Mouse (Mus musculus): Measurements from ENCODE around the gene Gnrhr.

Gene Gnrhr

DNA sequence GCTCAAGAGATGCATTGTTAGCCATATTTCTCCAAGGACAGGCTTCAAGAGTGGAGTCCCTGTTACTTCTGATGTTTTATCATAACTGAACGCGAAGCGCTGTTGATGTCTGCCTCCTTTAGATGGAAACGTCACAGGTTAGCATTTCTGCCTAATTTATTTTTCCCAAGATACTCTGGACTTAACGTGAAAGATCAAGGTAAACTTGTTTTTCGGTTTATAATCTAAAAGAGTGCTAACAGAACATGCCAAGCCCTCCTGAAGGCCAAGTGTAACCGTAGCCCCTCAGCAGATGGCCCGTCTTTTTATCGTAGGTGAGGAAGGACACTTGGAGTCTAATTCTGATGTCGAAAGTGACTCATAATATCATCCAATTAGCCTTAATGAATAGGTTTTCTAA is at the start of gene Gnrhr:
Gnrhr (minus strand) TSS at position 101 of the 400 bp plus-strand sequence.
- no peak for DNase-seq

DNA sequence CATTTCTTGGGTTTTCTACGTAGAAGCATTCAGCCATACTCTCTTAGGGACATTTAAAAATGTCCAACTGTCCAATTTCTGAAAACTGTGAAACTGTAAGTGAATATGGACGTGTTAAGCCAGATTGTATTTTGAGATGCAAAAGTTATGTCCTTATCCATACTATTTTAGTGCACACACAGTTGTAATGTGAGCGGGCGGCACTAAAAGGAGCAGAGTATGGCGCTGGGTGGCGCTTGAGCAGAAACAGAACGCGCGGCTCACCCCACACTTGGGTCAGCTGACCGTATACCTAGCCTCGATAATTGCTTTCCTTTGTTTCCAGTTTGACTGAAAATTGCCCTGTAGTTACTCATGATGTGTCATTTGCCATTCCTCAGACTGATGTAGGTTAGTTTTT is 48.9 kb upstream of the Gnrhr start:
- DNase-seq: no peak

DNA sequence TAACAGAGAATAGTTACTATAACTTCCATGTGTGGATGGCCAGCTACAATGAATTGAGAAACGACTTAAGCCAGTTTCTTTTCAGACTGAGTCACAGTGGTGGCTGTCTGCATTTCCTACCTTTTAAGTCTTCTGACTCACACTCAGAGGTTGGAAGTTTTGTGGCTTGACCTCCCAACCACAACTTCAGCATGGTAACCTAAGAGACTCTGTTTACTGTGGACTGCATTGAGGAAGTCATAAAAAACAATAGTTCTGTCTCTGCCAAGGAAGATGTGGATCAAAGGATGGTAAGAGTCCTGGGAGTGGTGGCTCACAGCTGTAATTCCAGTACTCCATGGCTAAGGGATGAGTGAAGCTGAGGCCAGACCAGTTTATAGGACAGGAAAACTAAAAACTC is 47.2 kb upstream of the Gnrhr start:
- no peak for DNase-seq

DNA sequence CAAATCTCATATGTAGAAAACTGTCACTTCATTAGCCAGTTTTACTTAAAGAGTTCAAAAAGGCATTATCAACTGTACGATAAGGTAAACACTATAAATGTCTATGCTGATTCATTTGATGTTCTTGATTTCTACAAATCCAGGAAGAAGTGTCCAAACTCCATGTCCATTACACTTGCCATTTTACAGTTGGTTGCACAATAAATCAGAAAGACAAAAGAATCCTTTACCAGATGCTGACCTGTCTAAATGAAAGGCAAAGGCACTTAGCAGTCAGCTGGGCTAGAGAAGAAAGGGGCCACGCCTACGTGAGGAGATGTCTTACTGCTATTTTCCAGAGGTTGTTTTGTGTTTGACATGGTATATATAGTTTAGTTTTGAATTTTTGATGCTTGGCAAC is 46.6 kb upstream of the Gnrhr start:
- no peak for DNase-seq

DNA sequence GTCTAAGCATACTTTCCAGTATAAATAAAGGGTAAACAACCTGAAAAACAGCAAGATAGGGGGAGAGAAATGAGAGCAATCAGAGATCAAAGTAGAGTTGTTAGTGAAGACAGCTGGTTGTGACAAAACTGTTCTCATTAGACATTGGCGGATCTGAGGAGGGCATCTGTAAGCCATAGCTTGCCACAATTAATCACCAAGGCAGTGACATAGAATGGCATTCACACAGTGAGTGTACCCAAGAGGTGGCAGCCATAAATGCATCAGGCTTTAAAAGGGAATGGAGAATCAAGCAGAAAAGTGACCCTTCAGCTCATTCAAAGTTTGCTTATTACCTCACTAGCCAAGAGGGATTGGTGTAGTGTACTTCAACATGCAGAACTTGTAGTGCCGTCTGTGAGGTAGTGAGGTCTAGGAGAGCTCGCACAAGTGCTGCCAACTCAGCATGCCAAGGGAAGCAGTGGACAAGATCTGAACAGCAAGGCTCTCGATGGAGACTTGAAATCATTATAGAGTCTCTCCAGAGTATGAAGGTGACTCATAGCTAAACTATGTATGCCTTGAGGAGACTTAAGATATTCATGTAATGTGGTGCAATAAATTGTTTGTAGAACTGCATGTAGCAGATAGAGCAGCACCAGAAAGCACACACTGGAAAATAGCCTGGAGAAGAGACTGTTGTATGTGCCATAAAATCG is 29.6 kb upstream of the Gnrhr start:
- no peak for DNase-seq

DNA sequence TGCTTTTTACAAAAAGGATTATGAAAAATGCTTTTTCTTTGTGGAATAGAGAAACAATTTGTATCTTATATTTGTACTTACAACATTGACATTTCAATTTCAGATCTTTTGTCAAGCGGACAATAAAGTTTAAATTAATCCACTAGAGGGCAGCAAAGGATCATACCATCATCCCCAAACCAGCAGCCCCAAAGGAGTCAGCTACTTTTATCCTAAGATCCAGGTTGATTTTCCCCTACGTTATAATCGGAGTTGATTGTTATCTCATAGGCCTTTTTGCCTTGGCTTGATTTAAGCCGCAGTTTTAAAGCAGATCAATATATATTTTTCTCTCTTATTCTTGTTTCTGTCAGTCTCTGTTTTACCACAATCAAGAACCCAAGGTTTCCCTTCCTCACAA is 6.3 kb downstream of the Gnrhr start:
- no peak for DNase-seq

DNA sequence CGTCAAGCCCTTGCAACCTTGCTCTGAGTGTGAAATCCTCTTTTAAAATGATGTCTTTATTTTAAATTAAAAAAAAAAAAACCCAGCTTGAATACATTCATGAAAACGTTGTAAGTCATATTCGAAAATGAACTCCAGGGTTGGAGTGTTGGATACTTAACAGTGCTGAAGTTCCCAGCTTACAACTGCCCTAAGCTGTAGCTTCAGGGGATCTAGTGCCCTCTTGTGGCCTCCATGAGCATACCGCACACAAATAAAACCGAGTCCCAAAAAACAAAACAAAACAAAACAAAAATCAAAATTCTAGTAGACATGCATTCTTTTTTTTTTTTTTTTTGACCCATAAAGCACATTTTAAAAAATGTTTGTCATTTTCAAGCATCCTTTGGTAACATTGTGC is 6.9 kb downstream of the Gnrhr start:
- DNase-seq: peak; percentile 24

DNA sequence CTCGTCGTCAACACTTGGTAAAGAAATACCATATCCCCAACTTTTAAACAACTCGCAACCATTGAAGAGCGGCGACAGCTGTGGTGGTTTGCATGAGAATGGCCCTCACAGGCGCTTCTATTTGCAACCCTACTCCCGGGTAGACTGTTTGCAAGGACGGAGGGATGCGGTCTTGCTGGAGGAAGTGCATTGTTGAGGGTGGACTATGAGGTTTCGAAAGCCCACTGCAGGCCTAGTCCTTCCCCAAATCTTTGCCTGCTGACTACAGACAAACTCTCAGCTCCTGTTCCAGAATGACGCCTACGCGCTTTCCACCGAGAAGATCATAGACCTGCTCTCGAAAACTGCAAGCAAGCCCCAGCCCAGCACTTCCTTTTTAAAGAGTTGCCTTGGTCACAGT is 7.4 kb downstream of the Gnrhr start:
- DNase-seq: no peak

DNA sequence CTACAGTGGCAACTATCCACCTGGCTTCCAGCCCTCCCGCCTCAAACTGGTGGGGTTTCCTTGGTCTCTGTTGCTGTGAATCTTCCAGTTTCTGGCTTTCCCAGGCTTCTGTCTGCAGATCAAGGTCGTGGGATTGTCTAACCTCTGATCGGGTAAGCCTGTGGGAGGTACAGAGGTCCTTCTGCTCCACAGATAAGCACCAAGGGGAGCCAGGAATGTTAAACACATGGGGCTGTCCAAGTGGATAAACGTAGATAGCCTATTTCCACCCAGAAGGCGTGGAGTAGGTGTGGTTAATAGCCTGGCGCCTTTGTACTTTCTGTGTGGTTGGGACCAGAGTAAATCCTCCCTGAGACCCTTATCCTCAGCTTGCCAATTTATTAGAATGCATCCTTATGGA is 10.3 kb downstream of the Gnrhr start:
- no peak for DNase-seq

DNA sequence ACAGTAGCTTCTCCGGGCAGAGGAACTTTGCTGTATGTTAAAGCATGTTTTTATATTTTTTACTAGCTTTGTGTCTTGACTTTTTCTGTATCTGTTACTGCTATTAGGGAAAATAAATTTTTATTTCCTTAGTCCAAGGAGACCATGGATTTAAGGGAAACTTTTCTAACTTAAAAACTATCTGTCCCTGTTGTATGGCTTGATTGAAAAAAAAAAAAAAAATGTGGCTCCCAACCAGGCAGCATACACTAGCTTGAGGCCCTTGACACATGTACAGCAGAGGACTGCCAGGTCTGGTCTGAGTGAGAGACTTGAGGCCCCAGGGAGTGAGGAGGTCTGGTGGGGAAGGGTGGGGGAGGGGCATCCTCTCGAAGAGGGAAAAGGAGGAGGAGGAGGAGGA is 23.9 kb downstream of the Gnrhr start:
- no peak for DNase-seq

DNA sequence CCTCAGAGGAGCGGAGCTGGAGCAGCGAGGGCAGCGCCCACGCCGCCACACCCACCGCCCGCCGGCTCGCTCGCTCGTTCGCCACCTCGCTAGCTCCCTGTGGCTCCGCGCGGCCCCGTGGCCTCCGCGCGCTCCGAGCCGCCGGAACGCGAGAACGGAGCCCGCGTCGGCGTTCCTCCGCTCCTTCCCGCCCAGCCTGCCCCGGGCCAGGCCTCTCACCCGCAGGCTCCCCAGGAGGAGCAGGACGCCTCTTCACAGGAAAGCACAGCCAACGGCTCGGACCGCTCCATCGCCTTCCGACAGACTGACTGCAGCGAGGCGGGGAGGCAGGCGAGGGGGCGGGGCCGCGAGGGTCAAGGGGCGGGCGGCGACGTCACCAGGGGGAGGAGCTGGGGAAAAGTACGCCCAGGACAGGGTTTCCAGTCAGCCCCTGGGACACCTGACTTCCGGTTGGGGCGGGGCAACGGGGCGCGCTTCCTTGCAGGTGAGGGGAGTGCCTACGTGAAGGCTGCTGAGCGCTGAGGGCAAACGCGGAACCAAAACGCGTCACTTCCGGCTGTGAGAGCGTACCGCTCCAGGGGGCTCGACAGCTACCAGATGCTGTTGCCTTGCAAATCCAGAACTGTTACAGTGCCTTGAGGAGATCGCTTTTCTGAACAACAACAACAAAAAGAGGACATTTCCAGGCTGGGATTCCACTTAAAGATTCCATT is 25.1 kb downstream of the Gnrhr start, which contains the start of gene Uba6:
Uba6 (minus strand) TSS at position 355 of the 713 bp plus-strand sequence.
- DNase-seq: peak; percentile 100

DNA sequence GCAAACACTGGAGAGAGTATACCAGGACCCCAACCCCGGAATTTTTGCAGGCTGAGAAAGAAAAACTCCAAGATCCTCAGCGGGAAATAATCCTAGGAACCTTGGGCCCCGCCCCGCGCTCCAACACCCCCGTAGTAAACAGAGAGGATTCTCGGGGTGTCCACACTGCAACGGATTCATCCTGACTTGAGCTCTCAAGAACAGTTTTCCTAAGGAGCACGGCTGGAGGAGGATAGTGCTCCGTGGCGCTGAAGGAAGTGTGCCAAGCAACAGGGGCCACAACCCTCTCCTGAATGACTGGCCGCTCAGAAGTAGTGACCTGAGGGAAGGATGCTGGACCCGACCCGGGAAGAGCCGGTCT is 25.6 kb downstream of the Gnrhr start:
- no peak for DNase-seq

All from thymus, postnatal 25 days (tissue).